Mouse (Mus musculus) adrenal gland, adult 8-10 months (tissue): ENCODE data around the gene Cacna1b. TPM values are rescaled to one million over a fixed set of nuclear protein-coding genes. Genes with fewer than 3 reads are reported as not detected.
A peak's percentile ranks its signal among the peaks of the same experiment; 100 is the strongest.

ENCODE experiments used
- DNase-seq: peaks from one replicate; pipeline ENCODE4 v3.0.0; 2022
- total RNA-seq, 4 experiments: library from RNA; stranded (reverse); gene quantifications; 2 replicates each; pipeline ENCODE4 v1.2.4; 2022

The Cacna1b gene
- total RNA-seq, 4 experiments from 2014 or later = 3.1 to 5.4 (median 4.2) TPM

GRCm38 (mm10) chr2:24717963-24718362 is 45.0 kb downstream of the Cacna1b start:
- DNase-seq = no peak

- DNase-seq = no peak
These were observed 45.5 kb downstream of the Cacna1b start for GRCm38 (mm10) chr2:24717461-24717860.

- DNase-seq = no peak
These were observed 57.0 kb downstream of the Cacna1b start for GRCm38 (mm10) chr2:24705929-24706328.

- no peak for DNase-seq
These were observed 60.6 kb downstream of the Cacna1b start for GRCm38 (mm10) chr2:24702208-24702957.

GRCm38 (mm10) chr2:24697281-24697980 is 65.5 kb downstream of the Cacna1b start:
- DNase-seq = no peak

- no peak for DNase-seq
These were observed 70.6 kb downstream of the Cacna1b start for GRCm38 (mm10) chr2:24692371-24692770.

GRCm38 (mm10) chr2:24690356-24690755 is 72.6 kb downstream of the Cacna1b start:
- no peak for DNase-seq

GRCm38 (mm10) chr2:24685347-24685746 is 77.6 kb downstream of the Cacna1b start:
- no peak for DNase-seq

GRCm38 (mm10) chr2:24684796-24685195 is 78.2 kb downstream of the Cacna1b start:
- no peak for DNase-seq

GRCm38 (mm10) chr2:24683266-24683665 is 79.7 kb downstream of the Cacna1b start:
- DNase-seq = no peak

- no peak for DNase-seq
These were observed 82.2 kb downstream of the Cacna1b start for GRCm38 (mm10) chr2:24680731-24681130.

- no peak for DNase-seq
These were observed 82.8 kb downstream of the Cacna1b start for GRCm38 (mm10) chr2:24680176-24680575.

GRCm38 (mm10) chr2:24679012-24679651 is 83.8 kb downstream of the Cacna1b start:
- peak; percentile 5 for DNase-seq

GRCm38 (mm10) chr2:24678538-24678937 is 84.4 kb downstream of the Cacna1b start:
- no peak for DNase-seq

GRCm38 (mm10) chr2:24678110-24678509 is 84.8 kb downstream of the Cacna1b start:
- no peak for DNase-seq

- no peak for DNase-seq
These were observed 85.3 kb downstream of the Cacna1b start for GRCm38 (mm10) chr2:24677629-24678028.

GRCm38 (mm10) chr2:24674432-24675006 is 88.4 kb downstream of the Cacna1b start:
- no peak for DNase-seq

GRCm38 (mm10) chr2:24668598-24668997 is 94.4 kb downstream of the Cacna1b start:
- no peak for DNase-seq

- no peak for DNase-seq
These were observed 98.2 kb downstream of the Cacna1b start for GRCm38 (mm10) chr2:24664678-24665257.

GRCm38 (mm10) chr2:24659150-24659775 is 103.7 kb downstream of the Cacna1b start:
- DNase-seq = no peak

- no peak for DNase-seq
These were observed 114.4 kb downstream of the Cacna1b start for GRCm38 (mm10) chr2:24648503-24648902.
